Mouse (Mus musculus) MEL (cell line): ENCODE results near the gene Myrf. TPM values are rescaled to one million over a fixed set of nuclear protein-coding genes. Genes with fewer than 3 reads are reported as not detected.
A peak's percentile ranks its signal among the peaks of the same experiment; 100 is the strongest.

Source experiments
- DNase-seq: peaks from one replicate; pipeline ENCODE4 v3.0.0; 2011; ENCODE audit warnings: low read depth, low spot score
- H3K27ac ChIP-seq: 2 replicates; pipeline ENCODE4 v1.5.1; 2012; ENCODE audit warnings: low read depth, mild to moderate bottlenecking, control low read depth, low read length, moderate library complexity; ENCODE audit not compliant: control insufficient read depth
- H3K27me3 ChIP-seq, 2 experiments: fragments of 150-350 bp in 1 of 2; sonication (generic) in 1 of 2; 2 replicates each; pipeline ENCODE4 v1.6.1; 2012; ENCODE audit warnings: low read length in 2 of 2, mild to moderate bottlenecking in 2 of 2, improper control_type of control experiment in 1 of 2, moderate library complexity in 1 of 2; ENCODE audit not compliant: insufficient read depth in 2 of 2, control insufficient read depth in 1 of 2
- H3K36me3 ChIP-seq, 2 experiments: 2 replicates each; pipeline ENCODE4 v1.6.1; 2012 to 2014; ENCODE audit warnings: low read length in 2 of 2, improper control_type of control experiment in 1 of 2, inconsistent platforms in 1 of 2, mild to moderate bottlenecking in 1 of 2; ENCODE audit not compliant: insufficient read depth in 2 of 2, control insufficient read depth in 1 of 2
- H3K4me1 ChIP-seq, 2 experiments: fragments of 150-350 bp in 1 of 2; sonication (generic) in 1 of 2; 2 replicates each; pipeline ENCODE4 v1.6.1; 2012; ENCODE audit warnings: low read length in 2 of 2, improper control_type of control experiment in 1 of 2, mild to moderate bottlenecking in 1 of 2; ENCODE audit not compliant: insufficient read depth in 2 of 2, control insufficient read depth in 1 of 2
- H3K4me3 ChIP-seq, 2 experiments: fragments of 150-350 bp in 1 of 2; sonication (generic) in 1 of 2; 2 replicates each; pipeline ENCODE4 v1.5.1; 2012; ENCODE audit warnings: low read depth in 2 of 2, low read length in 2 of 2, mild to moderate bottlenecking in 2 of 2, moderate library complexity in 2 of 2, control low read depth in 1 of 2, improper control_type of control experiment in 1 of 2; ENCODE audit not compliant: control insufficient read depth in 1 of 2, insufficient read depth in 1 of 2
- H3K79me2 ChIP-seq: 2 replicates; pipeline ENCODE4 v1.6.1; 2012; ENCODE audit warnings: mild to moderate bottlenecking, low read length, moderate library complexity; ENCODE audit not compliant: control insufficient read depth, poor library complexity, insufficient read depth
- H3K9ac ChIP-seq: 2 replicates; pipeline ENCODE4 v1.6.1; 2012; ENCODE audit warnings: low read depth, mild to moderate bottlenecking, control low read depth, low read length, moderate library complexity; ENCODE audit not compliant: control insufficient read depth, poor library complexity, severe bottlenecking
- H3K9me3 ChIP-seq: fragments of 150-350 bp; sonication (generic); replicated peaks from 2 replicates; pipeline ENCODE4 v1.6.1; 2012; ENCODE audit warnings: mild to moderate bottlenecking, low read length, improper control_type of control experiment, moderate library complexity; ENCODE audit not compliant: insufficient read depth
- BHLHE40 ChIP-seq: IDR thresholded peaks from 2 replicates; pipeline ENCODE4 v1.6.1; 2012; ENCODE audit warnings: low read depth, mild to moderate bottlenecking, inconsistent platforms, low read length, improper control_type of control experiment, borderline replicate concordance
- CHD2 ChIP-seq: IDR thresholded peaks from 2 replicates; pipeline ENCODE4 v1.6.1; 2011; ENCODE audit warnings: low read length, improper control_type of control experiment
- EP300 ChIP-seq, 2 experiments: IDR thresholded peaks; 2 replicates each; pipeline ENCODE4 v1.6.1; 2011; ENCODE audit warnings: improper control_type of control experiment in 2 of 2, low read length in 2 of 2, low read depth in 1 of 2, mild to moderate bottlenecking in 1 of 2
- ETS1 ChIP-seq: IDR thresholded peaks from 2 replicates; pipeline ENCODE4 v1.6.1; 2012; ENCODE audit warnings: low read depth, mild to moderate bottlenecking, inconsistent platforms, low read length, improper control_type of control experiment, moderate library complexity
- GATA1 ChIP-seq: IDR thresholded peaks from 2 replicates; pipeline ENCODE4 v1.6.1; 2011; ENCODE audit warnings: low read depth, low read length, improper control_type of control experiment
- HCFC1 ChIP-seq: IDR thresholded peaks from 2 replicates; pipeline ENCODE4 v1.6.1; 2012; ENCODE audit warnings: low read depth, mild to moderate bottlenecking, inconsistent platforms, low read length, improper control_type of control experiment, moderate library complexity
- JUND ChIP-seq: IDR thresholded peaks from 2 replicates; pipeline ENCODE4 v1.6.1; 2011; ENCODE audit warnings: low read depth, mild to moderate bottlenecking, improper control_type of control experiment, low read length
- MAX ChIP-seq: IDR thresholded peaks from 2 replicates; pipeline ENCODE4 v1.6.1; 2011; ENCODE audit warnings: low read length, improper control_type of control experiment
- MAZ ChIP-seq: IDR thresholded peaks from 2 replicates; pipeline ENCODE4 v1.6.1; 2012; ENCODE audit warnings: low read depth, mild to moderate bottlenecking, inconsistent platforms, low read length, improper control_type of control experiment
- MXI1 ChIP-seq: IDR thresholded peaks from 2 replicates; pipeline ENCODE4 v1.6.1; 2011; ENCODE audit warnings: mild to moderate bottlenecking, low read depth, low read length, improper control_type of control experiment
- MYB ChIP-seq: IDR thresholded peaks from 2 replicates; pipeline ENCODE4 v1.6.1; 2011; ENCODE audit warnings: mild to moderate bottlenecking, low read depth, low read length, improper control_type of control experiment
- MYC ChIP-seq: IDR thresholded peaks from 2 replicates; pipeline ENCODE4 v1.6.1; 2011; ENCODE audit warnings: low read depth, mild to moderate bottlenecking, low read length, improper control_type of control experiment, moderate library complexity
- NRF1 ChIP-seq: IDR thresholded peaks from 2 replicates; pipeline ENCODE4 v1.6.1; 2014; ENCODE audit warnings: low read depth, mild to moderate bottlenecking, inconsistent platforms, low read length, improper control_type of control experiment, moderate library complexity; ENCODE audit not compliant: poor library complexity, insufficient read depth, severe bottlenecking
- POLR2AphosphoS2 ChIP-seq: IDR thresholded peaks from 2 replicates; pipeline ENCODE4 v1.6.1; 2011; ENCODE audit warnings: low read length, improper control_type of control experiment
- POLR2AphosphoS5 ChIP-seq: IDR thresholded peaks from 2 replicates; pipeline ENCODE4 v1.6.1; 2012; ENCODE audit warnings: low read depth, borderline replicate concordance, mild to moderate bottlenecking, inconsistent platforms, low read length, moderate library complexity, mixed read lengths
- RAD21 ChIP-seq: IDR thresholded peaks from 2 replicates; pipeline ENCODE4 v1.6.1; 2011; ENCODE audit warnings: mild to moderate bottlenecking, low read depth, low read length, improper control_type of control experiment
- RCOR1 ChIP-seq: IDR thresholded peaks from 2 replicates; pipeline ENCODE4 v1.6.1; 2012; ENCODE audit warnings: low read depth, mild to moderate bottlenecking, inconsistent platforms, low read length, improper control_type of control experiment
- SIN3A ChIP-seq: IDR thresholded peaks from 2 replicates; pipeline ENCODE4 v1.6.1; 2012; ENCODE audit warnings: low read length, improper control_type of control experiment, inconsistent platforms
- SMC3 ChIP-seq: IDR thresholded peaks from 2 replicates; pipeline ENCODE4 v1.6.1; 2011; ENCODE audit warnings: low read depth, low read length, improper control_type of control experiment
- TAL1 ChIP-seq: IDR thresholded peaks from 2 replicates; pipeline ENCODE4 v1.6.1; 2012; ENCODE audit warnings: mild to moderate bottlenecking, inconsistent platforms, low read length, moderate library complexity, mixed read lengths
- TBP ChIP-seq: IDR thresholded peaks from 2 replicates; pipeline ENCODE4 v1.8.0; 2011; ENCODE audit warnings: low read depth, low read length, improper control_type of control experiment
- USF2 ChIP-seq, 2 experiments: IDR thresholded peaks; 2 replicates each; pipeline ENCODE4 v1.6.1; 2011 to 2012; ENCODE audit warnings: improper control_type of control experiment in 2 of 2, low read length in 2 of 2, borderline replicate concordance in 1 of 2, inconsistent platforms in 1 of 2, low read depth in 1 of 2, mild to moderate bottlenecking in 1 of 2; ENCODE audit not compliant: insufficient read depth in 1 of 2
- ZMIZ1 ChIP-seq: IDR thresholded peaks from 2 replicates; pipeline ENCODE4 v1.6.1; 2012; ENCODE audit warnings: low read depth, mild to moderate bottlenecking, inconsistent platforms, low read length, improper control_type of control experiment, moderate library complexity
- ZNF384 ChIP-seq: IDR thresholded peaks from 2 replicates; pipeline ENCODE4 v1.6.1; 2012; ENCODE audit warnings: low read depth, mild to moderate bottlenecking, inconsistent platforms, low read length, improper control_type of control experiment
- polyA plus RNA-seq, 2 experiments: library from polyadenylated mRNA; stranded (reverse) in 1 of 2; unstranded in 1 of 2; fragments of >175 nt in 1 of 2; fragments of >200 nt in 1 of 2; gene quantifications; 2 replicates each; pipeline versions ENCODE4 v1.2.1 to v1.2.4; 2012; ENCODE audit warnings: low replicate concordance in 2 of 2, low read depth in 1 of 2; ENCODE audit not compliant: insufficient read length in 2 of 2, insufficient read depth in 1 of 2, missing spikeins in 1 of 2
- total RNA-seq: library from RNA; depleted of rRNA; stranded (reverse); fragments of 300-350 nt; gene quantifications from 2 replicates; pipeline ENCODE4 v1.2.3, GENCODE M21; 2012

The Myrf gene
- total and polyA plus RNA-seq, 3 experiments: 0.23 to 2.7 TPM; not detected in 1

DNA sequence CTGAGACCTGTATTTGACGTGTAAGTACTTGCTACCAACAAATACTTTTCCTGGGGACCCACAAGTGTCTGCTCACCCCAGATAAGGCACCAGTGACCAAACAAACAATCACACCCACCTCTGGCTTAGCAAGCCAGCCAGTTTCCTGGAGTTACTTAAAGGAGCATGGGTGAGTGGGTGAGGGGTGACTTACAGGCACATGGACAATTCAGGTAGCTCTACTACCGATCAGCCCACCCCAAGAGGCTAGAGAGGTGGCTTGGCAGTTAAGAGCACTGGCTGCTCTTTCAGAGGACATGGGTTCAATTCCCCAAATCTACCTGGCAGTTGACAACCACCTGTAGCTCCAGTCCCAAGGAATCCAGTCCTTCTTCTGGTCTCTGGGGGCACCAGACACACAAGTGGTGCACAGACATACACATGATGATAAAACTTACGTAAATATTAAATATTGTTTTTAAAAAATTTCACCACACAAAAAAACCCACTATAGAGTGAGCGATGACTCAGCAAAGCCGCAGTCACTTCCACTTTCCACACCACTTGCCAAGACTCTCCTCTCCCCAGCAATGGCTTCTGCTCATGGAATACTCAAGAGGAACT, 67.3 kb downstream of the Myrf start (continued):
- no peak for TF ChIP-seq ZMIZ1
- no peak; the same call in 1 of the 2 replicates for TF ChIP-seq MAX
- no peak for TF ChIP-seq ZNF384

DNA sequence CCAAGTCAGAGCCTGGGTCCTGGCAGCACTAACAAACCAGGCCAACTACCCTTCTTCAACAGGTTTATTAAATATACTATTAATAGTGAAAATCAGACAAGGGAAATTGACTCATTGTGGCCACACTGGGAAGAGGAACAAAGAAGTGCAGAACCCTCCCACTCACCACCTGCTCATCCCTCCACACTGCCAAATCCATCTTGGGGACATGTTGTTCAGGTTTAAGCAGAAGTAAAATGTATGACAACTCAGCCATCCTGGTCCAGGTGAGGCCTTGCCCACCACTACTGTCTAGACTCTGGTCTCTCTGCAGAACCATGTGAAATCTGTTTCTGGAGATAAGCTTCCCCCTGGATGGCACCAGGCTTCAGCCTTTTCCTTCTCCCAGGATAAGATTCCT, 68.7 kb downstream of the Myrf start:
- Histone ChIP-seq H3K79me2 (no peaks in the 10 kb centered on the region), H3K9ac (no peak overlapping the region), H3K27me3 (no peaks in the 10 kb centered on the region), H3K4me1 (peaks cover 8 to 24% of the 10 kb centered on the region in 2 experiments), H3K27ac (no peak overlapping the region), H3K9me3 (no peaks in the 10 kb centered on the region), H3K36me3 (peaks cover 0 to 24% of the 10 kb centered on the region in 2 experiments; a peak in 2 of 4 replicates), H3K4me3 (no peak overlapping the region)
- DNase-seq: peak; percentile 66
- TF ChIP-seq ETS1 (peak; percentile 45; the same call in 1 of the 2 replicates), SIN3A (no peak), CHD2 (no peak), USF2 (IDR thresholded peaks at IDR 0.05; ENCODE audit: borderline replicate concordance in 1 of 2, insufficient read depth in 1 of 2, low read depth in 1 of 2, low read length in 2 of 2) (no peak), RAD21 (no peak), TAL1 (0 out of 2 replicates have a peak, but pooled peaks have one; percentile 18), EP300 (IDR thresholded peaks at IDR 0.05; ENCODE audit: low read depth in 1 of 2, low read length in 2 of 2) (peak in 1 of 2 experiments; percentile 16), POLR2AphosphoS5 (no peak), MYB (no peak), BHLHE40 (no peak), MYC (0 out of 2 replicates have a peak, but pooled peaks have one; percentile 45), MXI1 (no peak), RCOR1 (0 out of 2 replicates have a peak, but pooled peaks have one; percentile 15), HCFC1 (no peak), ZMIZ1 (no peak), NRF1 (no peak), TBP (no peak), GATA1 (no peak), POLR2AphosphoS2 (no peak), JUND (0 out of 2 replicates have a peak, but pooled peaks have one; percentile 28), MAX (peak; percentile 39; the same call in 1 of the 2 replicates), SMC3 (0 out of 2 replicates have a peak, but pooled peaks have one; percentile 1), MAZ (no peak)
